Mouse (Mus musculus) retina, postnatal 1 day (tissue): Measurements from ENCODE around the gene Abhd17b.
"Not testable (repeated sequence)": the region's sequence is repeated elsewhere in the genome, so short reads cannot be mapped to it uniquely, and the experiment has no call there.

ENCODE experiments used
- DNase-seq: peaks from one replicate; pipeline ENCODE4 v3.0.0-alpha.2; 2012

Abhd17b gene

DNA sequence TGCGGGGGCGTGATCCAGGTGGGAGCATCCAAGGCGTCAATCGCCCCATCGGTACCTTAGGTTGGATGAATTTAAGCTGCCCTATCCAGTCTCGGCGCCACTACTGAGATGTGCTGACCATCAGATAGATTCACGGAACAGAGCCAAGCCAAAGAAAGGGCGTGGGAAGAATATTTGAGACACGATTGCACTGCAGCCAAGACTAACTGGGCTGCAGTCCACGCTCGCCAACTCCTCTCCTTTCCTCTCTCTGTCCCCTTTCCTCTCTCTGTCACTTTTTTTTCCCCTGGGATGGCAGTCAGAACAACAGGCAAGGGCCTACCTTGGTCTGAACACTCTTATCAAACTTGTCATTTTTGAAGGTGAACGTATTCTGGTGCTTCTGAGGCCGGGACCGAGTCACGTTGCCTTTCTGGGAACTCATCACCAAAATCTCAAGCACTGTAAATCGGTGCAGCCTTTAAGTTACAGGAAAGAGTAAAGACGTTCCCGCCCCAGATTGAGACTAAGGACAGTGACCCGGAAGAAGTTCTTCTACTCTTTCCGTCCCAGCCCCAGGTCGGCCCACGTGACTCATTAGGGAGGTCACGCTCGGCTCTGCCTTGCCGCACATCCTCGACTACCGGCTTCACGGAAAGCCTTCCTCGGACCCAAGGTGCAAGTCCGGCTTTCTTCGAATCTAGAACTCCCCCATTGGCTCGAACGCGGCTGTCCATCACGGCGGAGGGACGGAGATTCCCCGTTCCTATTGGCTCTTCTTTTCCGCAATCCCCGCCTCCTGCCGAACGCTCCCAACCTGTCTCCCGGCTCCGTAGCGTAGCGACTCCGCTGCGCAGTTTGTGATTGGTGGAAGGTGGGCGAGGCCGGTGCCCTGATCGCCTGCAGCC, 457 bp upstream of the Abhd17b start, which contains the start of gene 1110059E24Rik:
Gene 1110059E24Rik, minus strand, starts transcription at position 692 of the 887 bp plus-strand sequence.
- DNase-seq: peak; percentile 99

DNA sequence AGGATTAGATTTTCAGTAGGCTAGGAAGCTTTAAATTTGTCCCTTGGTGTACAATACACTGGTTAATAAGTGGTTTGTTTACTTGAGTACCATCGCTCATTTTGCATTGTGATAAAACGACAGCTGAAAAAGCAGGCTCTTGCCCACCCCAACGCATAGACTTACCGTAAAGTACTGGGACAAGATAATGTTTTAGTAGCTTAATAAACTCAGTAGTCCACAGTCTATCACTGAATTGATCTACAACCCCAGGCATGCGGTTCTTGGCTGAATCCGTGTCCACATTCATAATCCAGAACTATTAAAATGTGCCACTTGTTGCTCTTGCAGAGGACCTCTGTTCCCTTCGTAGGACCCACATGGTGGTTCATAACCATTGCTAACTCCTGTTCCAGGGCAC, 1.8 kb downstream of the Abhd17b start:
- DNase-seq: peak; percentile 2

DNA sequence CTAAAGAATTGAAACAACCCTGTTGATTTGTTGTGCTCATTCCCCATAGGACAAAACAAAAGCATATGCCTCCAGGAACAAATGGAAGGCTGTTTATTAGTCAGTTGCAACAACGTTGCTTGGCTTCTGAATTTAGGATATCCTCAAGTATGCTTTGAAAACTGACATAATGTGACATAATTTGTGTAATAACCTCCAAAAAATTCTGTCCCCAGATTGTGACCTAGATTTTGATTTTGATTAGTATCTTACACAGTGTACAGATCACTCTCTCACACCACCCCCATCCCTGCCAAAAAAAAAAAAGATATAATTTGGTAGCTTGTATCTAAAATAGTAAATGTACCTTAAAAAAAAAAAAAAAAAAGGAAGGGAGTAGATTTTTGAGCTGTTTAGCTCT, 7.7 kb downstream of the Abhd17b start:
- no peak for DNase-seq

DNA sequence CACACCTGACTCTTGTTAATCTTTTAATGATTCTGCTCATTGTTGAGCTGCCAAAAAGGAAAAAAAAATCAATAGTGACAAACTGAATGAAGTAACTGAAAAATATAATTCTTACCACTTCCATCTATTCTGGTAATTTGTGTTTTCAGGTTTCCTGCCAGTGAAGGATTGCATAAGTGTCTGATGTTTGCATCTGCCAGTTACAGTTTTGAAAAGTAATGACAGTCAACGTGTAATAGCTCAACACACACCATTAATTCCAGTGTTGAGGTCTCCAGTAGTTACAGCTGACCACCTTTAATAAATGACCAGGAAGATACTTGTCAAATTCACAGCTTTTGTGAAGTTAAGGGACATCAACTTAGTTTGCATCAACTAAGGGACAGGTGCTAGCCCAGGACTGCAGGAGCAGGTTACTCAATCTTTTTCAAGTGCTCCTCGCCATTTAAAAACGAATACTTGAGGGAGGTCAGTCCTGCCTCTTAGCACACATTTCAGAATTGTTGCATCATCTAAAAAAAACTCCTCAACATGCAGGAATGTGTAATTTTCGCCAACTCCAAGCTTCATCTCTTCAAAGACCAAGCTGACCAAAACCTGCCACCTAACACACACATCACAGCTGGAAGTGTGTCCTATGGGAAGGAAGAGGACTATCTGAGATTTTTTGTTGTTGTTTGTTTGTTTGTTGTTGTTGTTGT, 10.9 kb downstream of the Abhd17b start:
- no peak for DNase-seq

DNA sequence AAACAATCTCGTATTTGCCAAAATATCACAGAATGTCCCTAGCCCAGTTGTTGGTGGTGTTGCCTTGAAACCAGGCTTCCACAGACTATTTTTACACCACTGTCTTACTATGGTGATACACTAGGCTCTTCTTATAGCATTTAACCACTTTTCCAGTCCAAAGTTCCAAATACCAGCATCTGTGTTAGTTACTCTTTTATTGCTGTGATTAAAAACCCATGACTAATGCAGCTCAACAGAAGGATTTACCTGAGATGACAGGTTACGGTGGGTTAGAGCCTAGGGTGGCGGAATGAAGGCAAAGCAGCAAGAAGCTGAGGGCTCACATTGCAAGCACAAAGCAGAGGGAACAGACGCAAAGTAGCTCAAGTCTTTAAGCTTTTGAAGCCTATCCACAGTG, 16.7 kb downstream of the Abhd17b start:
- DNase-seq: peak; percentile 4

DNA sequence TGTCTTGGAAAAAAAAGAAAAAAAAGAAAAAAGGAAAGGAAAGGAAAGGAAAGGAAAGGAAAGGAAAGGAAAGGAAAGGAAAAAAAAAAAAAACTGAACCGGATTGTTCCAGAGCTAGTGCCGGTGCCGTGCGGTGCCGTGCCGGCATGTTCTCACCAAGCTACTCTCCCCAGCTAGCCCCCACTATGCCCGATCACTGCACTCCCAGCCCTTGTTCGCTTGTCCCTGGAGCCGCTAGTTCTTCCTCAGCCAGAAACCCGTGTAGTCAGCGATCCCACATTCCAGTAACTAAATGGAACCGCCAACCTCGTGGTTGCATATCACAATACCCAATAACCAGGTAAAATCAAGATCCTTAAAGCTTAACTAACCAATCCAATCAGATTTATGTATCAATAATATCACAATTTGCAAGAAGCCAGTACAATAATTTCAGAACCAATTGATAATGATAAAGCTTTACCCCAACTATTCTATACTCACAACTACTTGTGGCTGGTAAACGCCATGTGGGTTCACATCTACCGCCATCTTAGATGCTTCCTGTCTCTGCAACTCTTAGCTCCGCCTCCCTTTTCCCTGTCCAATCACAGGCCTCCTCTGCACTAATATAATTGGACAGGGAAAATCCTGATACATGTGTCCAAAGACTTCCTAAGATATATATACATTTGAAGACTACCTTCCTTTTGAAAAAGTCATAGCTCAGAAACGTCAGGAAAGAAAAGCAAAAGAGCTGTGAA, 21.5 kb downstream of the Abhd17b start:
- no peak for DNase-seq

DNA sequence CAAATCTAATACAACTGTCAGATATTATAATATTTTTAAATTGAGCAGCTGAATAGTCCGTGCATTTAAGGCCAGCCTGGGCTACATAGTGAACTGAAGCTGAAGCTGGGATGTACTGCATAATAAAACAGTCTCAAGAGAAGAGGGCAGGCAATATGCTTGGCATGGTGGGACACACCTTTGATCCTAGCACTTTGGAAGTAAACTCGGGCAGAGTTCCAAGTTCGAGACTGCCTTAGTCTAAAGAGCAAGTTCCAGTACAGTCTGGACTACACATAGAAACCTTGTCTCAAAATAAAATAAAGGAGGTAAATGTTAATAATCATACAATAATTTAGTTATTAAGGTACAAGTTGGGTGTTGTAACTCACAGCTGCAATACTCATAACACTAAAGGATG, 27.1 kb downstream of the Abhd17b start:
- no peak for DNase-seq

DNA sequence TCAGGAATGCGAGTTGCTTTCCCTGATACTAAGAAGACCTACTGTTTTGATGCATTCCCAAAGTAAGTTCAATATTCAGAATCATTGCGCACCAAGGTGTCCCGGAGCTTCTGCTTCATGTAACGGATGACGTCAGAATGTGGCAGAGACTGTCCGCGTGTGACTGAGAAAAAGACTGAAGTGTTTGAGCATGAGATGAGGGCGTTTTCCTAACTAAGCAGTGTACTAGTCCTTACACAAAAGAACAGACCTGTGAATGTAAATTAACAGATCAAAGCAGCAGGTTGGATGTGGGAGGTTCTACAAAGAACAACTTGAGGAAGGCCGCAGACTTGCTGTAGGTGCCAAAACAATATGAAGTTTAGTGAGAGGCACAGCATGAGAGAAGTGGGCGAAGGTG, 28.0 kb downstream of the Abhd17b start:
- DNase-seq: no peak

DNA sequence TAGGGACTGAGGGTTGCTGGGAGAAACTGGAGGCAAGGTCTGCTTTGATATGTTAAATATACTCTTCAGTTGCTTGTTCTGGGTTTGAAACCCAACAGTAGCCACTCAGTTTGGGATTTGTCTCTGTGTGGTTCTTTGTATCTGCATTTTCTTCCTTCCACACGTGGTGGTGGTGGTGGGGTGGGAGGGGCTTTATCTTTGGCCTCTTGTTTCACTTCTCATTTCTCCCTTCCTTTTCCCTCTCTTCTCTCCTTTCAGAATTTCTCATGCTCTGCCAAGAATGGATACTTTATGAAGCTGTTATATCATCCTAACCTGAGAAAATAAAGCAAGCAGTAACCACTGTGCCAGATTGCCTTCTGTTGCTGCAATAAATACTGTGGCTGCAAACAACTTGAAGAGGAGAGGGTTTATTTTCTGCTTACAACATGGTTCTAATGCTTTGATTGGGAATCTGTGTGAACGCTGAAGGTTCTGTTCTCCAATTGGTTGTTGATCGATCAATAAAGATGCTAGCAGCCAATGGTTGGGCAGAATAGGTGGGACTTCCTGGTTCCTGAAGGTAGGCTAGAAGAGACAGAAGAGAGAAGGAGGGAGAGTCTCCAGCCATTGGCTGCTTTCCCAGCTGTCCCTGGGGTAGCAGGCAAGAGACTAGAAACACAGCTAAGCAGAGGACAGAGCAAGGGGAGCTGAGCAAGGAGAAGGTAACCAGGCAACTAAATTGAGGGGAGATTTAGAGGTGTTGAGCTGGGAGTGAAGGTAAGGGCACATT, 60.5 kb downstream of the Abhd17b start:
- no peak for DNase-seq

DNA sequence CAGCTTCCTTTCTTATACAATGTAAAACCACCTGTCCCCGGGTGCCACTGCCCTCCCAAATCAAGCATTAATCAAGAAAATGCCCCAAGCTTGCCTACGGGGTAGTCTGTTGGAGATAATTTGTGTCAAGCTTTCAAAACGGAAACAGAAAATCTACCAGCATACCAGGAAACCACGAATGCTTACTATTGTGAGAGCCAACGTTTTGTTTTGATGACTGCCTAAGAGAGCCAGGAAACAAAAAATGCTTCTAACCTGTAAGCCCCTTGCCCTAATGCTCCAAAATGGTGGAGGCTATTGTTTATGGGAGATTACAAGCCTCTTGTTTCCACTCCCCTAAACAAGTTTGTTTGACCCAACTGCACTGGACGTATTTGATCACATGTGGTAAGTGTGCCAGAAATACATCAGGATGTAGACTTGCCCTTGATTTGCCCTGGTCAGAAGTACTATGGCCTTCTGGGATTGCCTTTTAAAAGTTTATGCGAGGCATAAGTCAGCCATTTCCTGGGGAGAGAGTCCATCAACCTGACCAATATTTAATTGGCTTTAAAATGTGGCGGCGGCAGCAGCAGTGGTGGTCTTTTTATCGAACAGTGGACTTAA, 61.4 kb downstream of the Abhd17b start:
- DNase-seq: no peak

DNA sequence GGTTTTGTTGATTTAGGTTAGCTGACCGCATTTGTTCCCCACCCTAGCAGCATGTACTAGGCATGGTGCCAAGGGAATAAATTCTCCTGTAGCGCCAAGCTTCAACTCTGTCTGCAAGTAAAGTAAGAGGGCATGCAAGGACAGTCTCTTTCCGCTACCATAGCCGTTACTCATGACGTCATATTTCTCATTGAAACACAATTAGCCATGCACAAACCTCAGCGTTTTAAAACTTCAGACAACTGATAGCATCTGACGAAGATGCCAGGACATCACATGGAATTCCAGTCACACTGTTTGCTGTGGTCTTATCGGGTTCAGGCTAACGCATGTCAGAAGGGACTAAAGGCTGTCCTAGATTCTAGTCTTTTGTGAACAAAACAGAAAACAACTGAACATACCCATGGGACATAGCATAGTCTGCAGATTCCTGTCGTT, 62.0 kb downstream of the Abhd17b start:
- peak; percentile 53 for DNase-seq

DNA sequence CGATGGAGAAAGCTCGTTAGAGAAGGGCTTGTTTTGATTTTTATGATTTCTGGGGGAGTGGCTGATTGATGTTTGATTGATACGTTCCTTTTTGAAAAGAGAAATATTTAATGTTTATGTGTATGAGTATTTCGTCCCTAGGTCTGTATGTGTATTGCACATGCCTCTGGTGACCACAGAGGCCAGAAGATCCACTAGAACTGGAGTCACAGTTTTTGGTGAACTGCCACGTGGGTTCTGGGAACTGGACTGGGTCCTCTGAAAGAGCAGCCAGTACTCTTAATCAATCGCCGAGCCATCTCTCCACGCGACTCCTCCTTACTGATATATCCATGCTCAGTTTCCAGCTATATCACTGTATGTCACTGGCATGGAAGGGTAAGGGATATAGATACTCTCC, 62.5 kb downstream of the Abhd17b start:
- DNase-seq: no peak

DNA sequence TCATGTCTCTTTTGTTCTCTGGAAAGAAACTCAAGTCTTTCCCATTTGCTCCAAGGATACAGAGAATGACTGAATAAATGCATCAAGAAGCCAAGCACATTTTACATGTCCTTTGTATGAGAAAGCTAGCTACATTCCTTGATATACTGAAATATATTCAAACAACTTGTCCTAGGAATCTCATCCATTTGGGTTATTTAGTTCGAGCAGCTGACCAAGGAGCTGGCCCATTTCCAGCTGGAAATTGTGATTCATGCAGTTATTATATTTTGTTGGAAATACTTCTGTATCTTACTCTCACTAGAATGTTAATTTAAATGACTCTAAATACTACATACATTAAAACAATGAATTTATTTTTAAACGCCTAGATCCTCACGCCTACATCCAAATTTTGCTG, 63.5 kb downstream of the Abhd17b start:
- no peak for DNase-seq

DNA sequence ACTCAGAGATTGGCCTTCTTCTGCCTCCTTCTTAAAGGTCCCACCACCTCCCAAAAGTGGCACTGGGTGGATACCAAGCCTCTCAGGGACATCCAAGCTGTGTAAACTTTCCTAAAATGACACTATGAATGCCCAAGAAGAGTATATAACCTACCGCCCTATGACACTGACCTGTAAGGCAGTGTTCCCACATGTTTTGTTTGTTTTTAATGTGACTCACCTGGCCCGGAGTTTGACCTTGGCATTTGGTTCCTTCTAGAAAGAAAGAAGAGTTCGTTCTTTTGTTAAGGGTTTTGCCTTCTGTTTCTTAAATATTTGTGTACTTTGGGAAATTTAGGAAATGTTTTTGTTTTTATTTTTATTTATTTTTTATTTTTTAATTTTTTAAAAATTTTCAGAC, 66.2 kb downstream of the Abhd17b start:
- DNase-seq: no peak

DNA sequence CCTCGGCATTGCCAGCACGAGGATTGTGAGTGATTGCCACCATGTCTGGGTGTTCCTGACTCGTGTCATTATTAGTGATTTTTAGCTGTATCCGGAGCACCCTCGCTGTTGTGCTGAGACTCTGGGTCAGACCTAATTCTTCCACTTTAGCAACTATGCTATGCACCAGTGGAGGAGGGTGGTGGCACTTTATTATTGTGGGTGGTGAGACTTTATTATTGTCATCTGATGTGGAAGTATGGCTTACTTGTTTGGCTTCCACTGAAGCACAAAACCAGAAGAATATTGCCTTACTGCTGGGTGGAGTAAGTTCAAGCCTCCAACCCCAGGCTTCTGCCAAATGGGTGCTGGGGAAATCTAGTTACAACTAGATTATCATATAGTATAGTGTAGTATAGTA, 68.0 kb downstream of the Abhd17b start:
- DNase-seq: no peak

DNA sequence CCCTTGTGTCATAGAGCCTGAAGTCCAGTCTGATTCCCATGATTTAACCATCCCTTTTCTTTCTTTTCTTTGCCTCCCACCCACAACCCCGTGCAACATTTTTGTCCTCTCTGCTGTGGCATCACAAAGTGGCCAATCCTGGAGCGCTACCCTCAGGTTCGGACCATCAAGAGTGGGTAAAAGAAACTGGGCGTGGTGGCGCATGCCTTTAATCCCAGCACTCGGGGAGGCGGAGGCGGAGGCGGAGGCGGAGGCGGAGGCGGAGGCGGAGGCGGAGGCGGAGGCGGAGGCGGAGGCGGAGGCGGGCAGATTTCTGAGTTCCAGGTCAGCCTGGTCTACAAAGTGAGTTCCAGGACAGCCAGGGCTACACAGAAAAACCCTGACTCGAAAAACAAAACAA, 70.3 kb downstream of the Abhd17b start:
- DNase-seq: not testable (repeated sequence)

DNA sequence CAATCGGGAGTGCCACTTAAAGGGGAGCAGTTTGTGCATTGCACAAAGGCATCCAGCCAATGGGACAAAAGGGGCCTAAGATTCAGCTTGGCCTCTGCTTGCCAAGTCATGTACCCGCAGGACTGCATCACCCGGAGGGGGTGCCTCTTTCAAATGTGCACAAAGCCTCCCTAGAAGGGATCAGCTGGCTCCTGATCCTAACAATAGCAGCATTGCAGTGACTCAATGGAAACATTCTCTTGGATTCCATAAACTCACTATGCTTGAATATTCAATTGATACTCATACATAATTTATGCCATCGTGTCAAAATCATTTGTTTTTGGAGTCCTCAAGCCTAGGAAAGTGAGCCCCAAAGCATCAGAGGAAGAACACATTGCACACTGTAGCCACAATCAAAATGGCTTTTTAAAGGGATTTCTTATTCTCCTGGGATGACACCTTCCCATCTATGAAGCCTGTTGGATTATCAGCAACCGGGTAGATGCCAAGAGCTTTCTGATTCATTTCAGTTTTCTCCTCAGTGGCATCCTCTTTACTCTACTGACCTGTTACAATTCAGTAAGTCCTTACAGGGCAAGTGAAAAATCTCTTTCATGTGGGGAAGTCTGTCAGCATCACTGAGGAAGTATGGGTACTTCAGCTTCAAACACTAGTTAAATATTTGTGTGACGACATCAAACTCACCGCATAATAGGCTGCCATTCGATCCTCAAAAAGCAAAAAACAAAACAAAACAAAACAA, 71.1 kb downstream of the Abhd17b start:
- DNase-seq: no peak

DNA sequence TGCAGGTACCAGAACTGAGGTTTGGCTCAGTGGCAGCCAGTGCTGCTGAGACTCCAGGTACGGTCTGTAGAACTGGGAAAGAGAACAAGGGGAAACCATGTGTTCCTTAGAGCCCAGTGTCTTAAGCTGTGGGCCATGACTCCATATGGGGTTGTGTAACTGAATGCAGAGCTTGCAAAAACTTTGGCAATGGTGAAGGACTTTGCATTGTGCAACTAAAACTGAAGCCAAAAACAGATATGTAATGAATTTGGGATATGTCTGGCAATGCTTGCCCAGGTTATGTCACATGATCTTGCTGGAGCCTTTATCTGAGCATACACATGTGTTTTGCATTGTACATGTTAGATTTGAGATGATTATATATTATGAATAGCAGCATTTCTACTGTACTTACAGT, 72.2 kb downstream of the Abhd17b start:
- no peak for DNase-seq

DNA sequence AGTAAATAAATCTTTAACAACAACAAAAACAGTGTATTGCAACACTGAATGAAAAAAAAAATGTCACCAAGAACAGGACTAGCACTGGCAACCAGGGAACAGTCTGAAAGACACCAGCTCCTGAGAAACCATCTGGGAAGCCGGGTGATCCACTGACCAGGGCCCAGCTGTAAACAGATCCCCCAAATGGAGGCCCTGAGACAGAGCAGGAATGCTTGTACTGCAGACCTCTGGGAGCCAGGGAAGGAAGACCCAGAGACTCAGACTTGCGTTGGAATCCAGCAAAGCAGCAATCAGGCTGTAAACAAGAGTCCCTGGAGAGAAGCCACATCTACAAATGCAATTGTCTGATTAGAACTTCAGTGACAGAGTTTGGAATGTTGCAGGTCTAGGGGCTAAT, 74.1 kb downstream of the Abhd17b start:
- no peak for DNase-seq

DNA sequence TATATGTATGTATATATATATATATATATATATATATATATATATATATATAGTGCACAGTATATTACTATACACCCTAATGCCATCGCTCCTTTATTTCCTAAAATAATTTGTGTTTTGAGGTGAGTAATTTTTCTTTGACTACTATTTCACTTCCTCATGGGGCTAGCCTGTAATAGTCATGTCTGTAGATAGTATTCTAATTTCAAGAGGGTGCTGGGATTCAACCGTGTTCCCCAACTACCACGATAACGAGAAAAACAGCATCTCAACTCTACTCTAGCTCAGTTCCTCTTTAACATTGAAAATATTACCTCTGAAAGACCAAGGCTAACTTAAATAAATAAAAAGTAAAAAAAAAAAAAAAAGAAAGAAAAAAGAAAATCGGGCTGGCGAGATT, 75.4 kb downstream of the Abhd17b start:
- DNase-seq: no peak

DNA sequence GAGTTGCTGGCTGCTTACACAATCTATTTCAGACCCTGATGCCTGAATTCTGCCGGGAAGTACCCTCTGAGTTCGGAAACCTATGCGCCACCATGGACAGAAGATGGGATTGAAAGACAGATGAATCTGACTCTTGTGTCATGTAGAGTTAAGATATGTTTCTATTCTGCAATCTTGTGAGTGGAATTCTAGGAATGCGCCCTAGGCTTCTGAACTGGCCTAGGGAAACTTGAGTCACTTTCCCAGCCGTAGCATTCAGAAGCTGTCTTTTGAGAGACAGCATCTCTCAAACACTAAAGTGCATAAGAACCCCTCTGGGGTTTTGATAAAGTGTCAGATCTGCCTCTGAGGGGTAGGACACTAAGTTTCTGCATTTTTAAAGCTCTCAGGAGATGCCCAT, 78.9 kb downstream of the Abhd17b start:
- DNase-seq: no peak

DNA sequence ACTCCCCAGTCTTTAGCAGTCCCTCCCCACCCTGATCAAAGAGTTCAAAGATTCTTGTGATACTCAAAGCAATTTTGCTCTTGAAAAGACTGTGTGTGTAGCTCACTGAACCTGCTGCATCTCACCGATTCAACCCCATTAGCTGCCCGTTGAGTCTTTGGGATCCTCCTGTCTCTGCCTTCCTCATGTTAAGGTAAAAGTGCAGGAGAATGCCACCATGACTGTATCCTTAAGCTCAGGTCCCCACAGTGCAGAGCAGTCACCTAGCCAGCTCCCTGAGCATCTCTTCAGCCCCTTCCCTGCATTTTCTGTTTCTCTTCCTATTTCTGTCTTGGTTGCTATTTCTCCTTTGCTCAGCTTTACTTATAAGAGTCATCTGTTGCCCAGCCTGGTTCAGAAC, 80.2 kb downstream of the Abhd17b start:
- DNase-seq: no peak
